Comparison of ENCODE assay signal across 8 mouse cellular contexts in the genomic region with DNA sequence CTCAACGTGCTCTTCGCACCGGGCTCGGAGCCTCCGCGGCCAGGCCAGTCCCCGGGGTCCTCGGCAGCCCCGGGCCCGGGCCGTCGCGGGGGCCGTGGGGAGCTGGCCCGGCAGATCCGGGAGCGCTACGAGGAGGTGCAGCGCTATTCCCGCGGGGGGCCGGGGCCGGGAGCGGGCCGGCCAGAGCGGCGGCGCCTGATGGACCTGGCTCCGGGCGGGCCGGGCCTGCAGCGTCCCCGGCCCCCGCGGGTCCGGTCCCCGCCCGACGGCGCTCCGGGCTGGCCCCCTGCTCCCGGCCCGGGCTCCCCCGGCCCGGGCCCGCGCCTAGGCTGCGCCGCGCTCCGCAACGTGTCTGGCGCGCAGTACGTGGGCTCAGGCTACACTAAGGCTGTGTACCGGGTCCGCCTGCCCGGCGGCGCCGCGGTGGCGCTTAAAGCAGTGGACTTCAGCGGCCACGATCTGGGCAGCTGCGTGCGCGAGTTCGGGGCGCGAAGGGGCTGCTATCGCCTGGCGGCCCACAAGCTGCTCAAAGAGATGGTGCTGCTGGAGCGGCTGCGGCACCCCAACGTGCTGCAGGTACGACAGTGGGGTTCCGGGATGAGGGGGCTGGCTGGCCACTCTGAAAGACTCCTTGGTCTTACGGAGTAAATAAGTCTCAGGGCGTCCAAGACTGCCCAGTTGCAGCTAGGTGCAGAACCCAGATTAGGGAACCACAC. TPM values are rescaled to one million over a fixed set of nuclear protein-coding genes. Genes with fewer than 3 reads are reported as not detected.
DNase-seq lines count a peak whose midpoint lies in the region; ATAC-seq and TF ChIP-seq lines count a peak whose summit lies in the region.

No protein-coding gene starts in this region.

- H3K27me3 ChIP-seq in hindbrain, embryonic 15.5 days = 0 out of 2 replicates have a peak, but pooled peaks cover 3% of the 10 kb centered on the region
- H3K27me3 ChIP-seq in liver, embryonic 13.5 days = peaks cover 50% of the 10 kb centered on the region
- 0 out of 2 replicates have a peak, but pooled peaks cover 1% of the 10 kb centered on the region for H3K27me3 ChIP-seq in neural tube, embryonic 15.5 days (replicated peaks)

- no peak for TF ChIP-seq CTCF in embryonic fibroblast, embryonic 13.5 days (IDR thresholded peaks at IDR 0.05; ENCODE audit: borderline replicate concordance, insufficient read depth, low read length)

- no peaks in the 10 kb centered on the region for H3K9me3 ChIP-seq in hindbrain, embryonic 15.5 days
- no peaks in the 10 kb centered on the region for H3K9me3 ChIP-seq in liver, embryonic 13.5 days (replicated peaks)
- no peaks in the 10 kb centered on the region for H3K9me3 ChIP-seq in neural tube, embryonic 15.5 days (replicated peaks)

- peak overlapping the region; percentile 59 for H3K4me3 ChIP-seq in embryonic fibroblast, embryonic 13.5 days (ENCODE audit: insufficient read depth, low read length)
- peak overlapping the region; percentile 83 for H3K4me3 ChIP-seq in hindbrain, embryonic 15.5 days
- H3K4me3 ChIP-seq in liver, embryonic 13.5 days (replicated peaks) = peak overlapping the region; percentile 65
- H3K4me3 ChIP-seq in neural tube, embryonic 15.5 days (replicated peaks) = peak overlapping the region; percentile 78

- peak overlapping the region; percentile 98 for H3K4me2 ChIP-seq in hindbrain, embryonic 15.5 days
- H3K4me2 ChIP-seq in liver, embryonic 13.5 days = peak overlapping the region; percentile 66
- H3K4me2 ChIP-seq in neural tube, embryonic 15.5 days = peak overlapping the region; percentile 94

- WGBS in hindbrain, embryonic 15.5 days = 1% methylated on average over 42 of the region's 80 CpGs
- WGBS in liver, embryonic 13.5 days (ENCODE audit: insufficient replicate concordance) = 1% methylated on average over 78 of the region's 80 CpGs
- WGBS in neural tube, embryonic 15.5 days = under 1% methylated on average over 53 of the region's 80 CpGs

- DNase-seq in layer of hippocampus, adult 11-12 months (ENCODE audit: low spot score) = peak; percentile 32
- DNase-seq in layer of hippocampus, adult 9-10 months (ENCODE audit: low spot score) = no peak
- DNase-seq in adrenal gland, adult 2 months = peak; percentile 63
- no peak for DNase-seq in liver, embryonic 13.5 days

- peak overlapping the region; percentile 94 for H3K9ac ChIP-seq in hindbrain, embryonic 15.5 days
- H3K9ac ChIP-seq in liver, embryonic 13.5 days = peak overlapping the region; percentile 75
- H3K9ac ChIP-seq in neural tube, embryonic 15.5 days (replicated peaks) = peak overlapping the region; percentile 90

- ATAC-seq in hindbrain, embryonic 15.5 days (ENCODE audit: low FRiP score, low read depth) = peak; percentile 51
- no peak for ATAC-seq in liver, embryonic 13.5 days (ENCODE audit: low read depth)
- peak; percentile 53 for ATAC-seq in neural tube, embryonic 15.5 days (ENCODE audit: low FRiP score)
- ATAC-seq in megakaryocyte-erythroid progenitor cell, adult 5-6 weeks (replicated peaks; ENCODE audit: low FRiP score, low TSS enrichment, poor library complexity, severe bottlenecking) = no peak

- H3K27ac ChIP-seq in embryonic fibroblast, embryonic 13.5 days (ENCODE audit: insufficient read depth, low read length) = no peak overlapping the region
- H3K27ac ChIP-seq in hindbrain, embryonic 15.5 days (replicated peaks) = peak overlapping the region; percentile 86
- peak overlapping the region; percentile 29 for H3K27ac ChIP-seq in liver, embryonic 13.5 days
- peak overlapping the region; percentile 89 for H3K27ac ChIP-seq in neural tube, embryonic 15.5 days (replicated peaks)

- TF ChIP-seq POLR2A in embryonic fibroblast, embryonic 13.5 days (IDR thresholded peaks at IDR 0.05; ENCODE audit: low read depth, low read length) = no peak

- no peaks in the 10 kb centered on the region for H3K36me3 ChIP-seq in hindbrain, embryonic 15.5 days
- H3K36me3 ChIP-seq in liver, embryonic 13.5 days = no peaks in the 10 kb centered on the region; the same call in 1 of the 2 replicates
- H3K36me3 ChIP-seq in neural tube, embryonic 15.5 days = no peaks in the 10 kb centered on the region

- H3K4me1 ChIP-seq in embryonic fibroblast, embryonic 13.5 days (ENCODE audit: control insufficient read depth, insufficient read depth, low read length) = 0 out of 2 replicates have a peak, but pooled peaks cover 4% of the 10 kb centered on the region
- H3K4me1 ChIP-seq in hindbrain, embryonic 15.5 days (replicated peaks) = peaks cover 57% of the 10 kb centered on the region
- H3K4me1 ChIP-seq in liver, embryonic 13.5 days (replicated peaks) = peaks cover 49% of the 10 kb centered on the region
- H3K4me1 ChIP-seq in neural tube, embryonic 15.5 days = peaks cover 66% of the 10 kb centered on the region

RNA-seq across cellular contexts. Expression of a gene that starts 0.6 kb away (rescaled TPM):
- total RNA-seq in adrenal gland, adult 2 months (2021) = 10 to 100 TPM; 48.7 to 77.8 TPM
- polyA plus RNA-seq in adrenal gland, adult 2 months (2012; rRNA removed) = 437 and 633 TPM in 2 replicates
- 13.1 and 32.0 TPM in 2 replicates for polyA plus RNA-seq in embryonic fibroblast, embryonic 13.5 days (2011; ENCODE audit: insufficient read length, low read depth, missing spikeins)
- 5.7 and 7.1 TPM in 2 replicates for polyA plus RNA-seq in hindbrain, embryonic 15.5 days (2015; fragmentation: Nextera tagmentation; extraction: Ambion mirVana)
- polyA plus RNA-seq in liver, embryonic 13.5 days (2015; fragmentation: Nextera tagmentation; extraction: Ambion mirVana) = 2.6 and 3.5 TPM in 2 replicates
- 4.5 and 9.7 TPM in 2 replicates for polyA plus RNA-seq in neural tube, embryonic 15.5 days (2015; fragmentation: Nextera tagmentation; extraction: Ambion mirVana)
- not detected in 2 replicates for total RNA-seq in megakaryocyte-erythroid progenitor cell, adult 5-6 weeks (2014; fragmentation: Nextera tagmentation)
- not detected in 2 replicates for total RNA-seq in megakaryocyte-erythroid progenitor cell, adult 5-6 weeks (2017)

Comparison
In these comparisons a context has a peak if more than half of its experiments do, and no peak if none do; other contexts are left out.
1. DNase-seq: peak in layer of hippocampus, adult 11-12 months (single experiment) and adrenal gland, adult 2 months (single experiment); none in layer of hippocampus, adult 9-10 months (single experiment) and liver, embryonic 13.5 days (single experiment).
2. ATAC-seq: peak in hindbrain, embryonic 15.5 days (single experiment) and neural tube, embryonic 15.5 days (single experiment); none in liver, embryonic 13.5 days (single experiment) and megakaryocyte-erythroid progenitor cell, adult 5-6 weeks (single experiment).
3. RNA of a gene that starts 0.6 kb away (polyA plus RNA-seq): 437 to 633 TPM in adrenal gland, adult 2 months; 13.1 to 32.0 TPM in embryonic fibroblast, embryonic 13.5 days, 5.7 to 7.1 TPM in hindbrain, embryonic 15.5 days, 4.5 to 9.7 TPM in neural tube, embryonic 15.5 days and 2.6 to 3.5 TPM in liver, embryonic 13.5 days; every median in the first group is over 10 times any median in the second.
4. Peak in every context shown above with its lines, with median percentiles within 50 percentile points of each other: H3K4me3 ChIP-seq, H3K4me2 ChIP-seq and H3K9ac ChIP-seq.